Mouse (Mus musculus): Measurements from ENCODE around the gene C1qtnf3. TPM values are rescaled to one million over a fixed set of nuclear protein-coding genes. Genes with fewer than 3 reads are reported as not detected.
A peak's percentile ranks its signal among the peaks of the same experiment; 100 is the strongest.

The C1qtnf3 gene
- polyA plus RNA-seq, 1 experiment from 2014 or later: 1.2 TPM

DNA sequence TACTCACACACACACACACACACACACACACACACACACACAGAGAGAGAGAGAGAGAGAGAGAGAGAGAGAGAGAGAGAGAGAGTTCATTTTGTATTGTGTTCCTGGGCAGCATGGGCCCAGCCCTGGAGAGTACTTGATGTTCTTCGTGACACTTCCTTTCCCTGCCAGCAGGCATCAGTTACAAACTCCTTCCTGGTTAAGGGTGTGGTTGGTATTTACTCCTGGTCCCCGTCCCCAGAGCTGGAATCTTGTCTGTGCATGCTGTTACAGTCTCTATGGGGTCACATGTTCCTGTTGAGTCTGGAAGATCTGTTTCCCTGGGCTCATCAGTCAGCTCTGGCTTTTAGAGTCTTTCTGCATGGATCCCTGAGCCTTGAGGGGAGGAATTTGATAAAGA, 38.3 kb downstream of the C1qtnf3 start:
- Histone ChIP-seq H3K4me2 (no peak overlapping the region), H3K27me3 (no peaks in the 10 kb centered on the region), H3K36me3 (peaks cover 6% of the 10 kb centered on the region; the same call in 1 of the 2 replicates), H3K4me3 (no peak overlapping the region), H3K4me1 (replicated peaks) (no peaks in the 10 kb centered on the region), H3K27ac (no peak overlapping the region), H3K9me3 (replicated peaks) (no peaks in the 10 kb centered on the region), H3K9ac (no peak overlapping the region)
- no peak for ATAC-seq (replicated peaks; ENCODE audit: insufficient number of reproducible peaks, insufficient read depth, low FRiP score, low read depth)
- WGBS: 39% methylated on average over 2 of the region's 2 CpGs

DNA sequence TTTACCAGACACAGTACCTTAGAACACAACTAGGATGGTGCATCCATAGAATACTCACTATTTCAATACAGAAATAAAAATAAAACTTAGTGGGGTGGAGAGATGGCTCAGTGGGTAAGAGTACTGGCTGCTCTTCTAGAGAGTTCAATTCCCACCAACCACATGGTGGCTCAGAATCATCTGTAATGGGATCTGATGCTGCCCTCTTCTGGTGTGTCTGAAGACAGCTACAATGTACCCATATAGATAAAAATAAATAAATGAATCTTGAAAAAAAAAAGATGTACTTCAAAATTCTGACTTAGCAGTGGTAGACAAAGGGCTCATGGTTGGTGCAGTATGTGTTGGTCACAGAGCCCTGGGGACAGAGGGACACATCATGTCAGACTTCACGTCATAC, 39.4 kb downstream of the C1qtnf3 start:
- ATAC-seq (replicated peaks; ENCODE audit: insufficient number of reproducible peaks, insufficient read depth, low FRiP score, low read depth): no peak
- WGBS: 95% methylated on average over 1 of the region's 1 CpGs
- Histone ChIP-seq H3K9me3 (replicated peaks) (no peaks in the 10 kb centered on the region), H3K4me2 (no peak overlapping the region), H3K4me1 (replicated peaks) (no peaks in the 10 kb centered on the region), H3K9ac (no peak overlapping the region), H3K27ac (no peak overlapping the region), H3K27me3 (no peaks in the 10 kb centered on the region), H3K4me3 (no peak overlapping the region), H3K36me3 (peaks cover 6% of the 10 kb centered on the region; the same call in 1 of the 2 replicates)

DNA sequence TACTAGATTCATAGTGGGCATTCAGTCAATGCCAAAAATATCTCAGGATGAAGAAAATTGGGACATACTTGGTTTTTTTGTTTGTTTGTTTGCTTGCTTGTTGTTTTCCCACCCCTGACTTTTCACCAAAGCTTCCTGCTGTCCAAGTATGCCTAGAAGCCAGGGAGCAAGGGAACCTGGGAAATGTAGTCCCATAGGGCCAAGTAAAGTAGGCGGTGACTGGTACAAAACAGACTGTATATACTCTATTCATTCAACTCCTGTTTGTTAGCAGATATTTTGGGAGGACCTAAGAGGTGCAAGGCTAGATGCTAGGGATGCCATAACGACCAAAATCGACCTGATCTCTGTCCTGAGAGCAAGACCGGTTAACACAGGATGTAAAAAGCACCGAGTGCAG, 47.7 kb downstream of the C1qtnf3 start:
- Histone ChIP-seq H3K27me3 (no peaks in the 10 kb centered on the region), H3K4me2 (0 out of 2 replicates have a peak overlapping the region, but pooled peaks have one; percentile 3), H3K4me1 (replicated peaks) (no peaks in the 10 kb centered on the region), H3K36me3 (peaks cover 4% of the 10 kb centered on the region; the same call in 1 of the 2 replicates), H3K27ac (no peak overlapping the region), H3K4me3 (no peak overlapping the region), H3K9me3 (replicated peaks) (no peaks in the 10 kb centered on the region), H3K9ac (no peak overlapping the region)
- ATAC-seq (replicated peaks; ENCODE audit: insufficient number of reproducible peaks, insufficient read depth, low FRiP score, low read depth): no peak
- WGBS: 41% methylated on average over 5 of the region's 5 CpGs

DNA sequence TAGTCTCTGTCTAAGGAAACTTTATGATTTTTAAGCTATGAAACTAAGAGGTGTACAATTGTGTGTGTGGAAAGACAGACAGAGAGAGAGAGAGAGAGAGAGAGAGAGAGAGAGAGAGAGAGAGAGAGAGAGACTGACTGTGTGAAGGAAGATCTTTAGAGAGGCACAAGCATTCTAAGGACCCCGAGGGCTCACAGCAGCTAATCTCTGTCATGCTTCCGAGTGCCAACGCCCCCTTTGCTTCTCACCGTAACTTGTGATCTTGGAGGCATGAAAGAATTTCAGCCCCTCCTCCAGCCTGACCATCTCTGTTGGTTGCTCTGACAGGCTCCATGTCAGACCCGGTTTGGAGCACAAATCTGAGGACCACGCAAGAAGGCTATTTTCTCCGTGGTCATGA, 48.3 kb downstream of the C1qtnf3 start, which contains the start of gene Slc45a2:
Slc45a2 (plus strand) TSS at position 301 of the 400 bp plus-strand sequence.
- Histone ChIP-seq H3K36me3 (no peaks in the 10 kb centered on the region), H3K27ac (no peak within 1 kb of the TSS), H3K9ac (no peak within 1 kb of the TSS), H3K9me3 (replicated peaks) (no peaks in the 10 kb centered on the region), H3K4me2 (0 out of 2 replicates have a peak within 1 kb of the TSS, but pooled peaks have one; percentile 3), H3K4me3 (no peak within 1 kb of the TSS), H3K27me3 (no peaks in the 10 kb centered on the region), H3K4me1 (replicated peaks) (no peaks in the 10 kb centered on the region)
- ATAC-seq (replicated peaks; ENCODE audit: insufficient number of reproducible peaks, insufficient read depth, low FRiP score, low read depth): no peak
- 38% methylated on average over 7 of the region's 7 CpGs for WGBS

DNA sequence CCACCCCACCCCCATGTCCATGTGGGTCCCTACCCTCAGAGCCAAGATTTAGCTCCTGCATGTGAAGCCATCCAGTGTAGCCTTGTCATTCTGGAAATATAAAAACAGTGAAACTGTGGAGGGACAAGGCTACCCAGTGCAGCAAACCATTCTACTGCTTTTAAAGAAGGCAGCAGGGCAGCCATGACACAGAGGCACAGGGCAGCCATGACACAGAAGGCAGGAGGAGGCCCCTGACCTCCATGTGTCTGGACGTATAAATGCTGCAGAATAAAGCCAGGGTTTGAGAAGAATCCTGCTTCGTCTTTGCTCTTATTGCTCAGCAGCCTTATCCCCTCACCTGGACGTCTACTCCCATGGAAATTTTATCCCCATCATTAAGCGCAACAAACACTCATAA, 51.7 kb downstream of the C1qtnf3 start:
- Histone ChIP-seq H3K36me3 (no peaks in the 10 kb centered on the region), H3K27ac (no peak overlapping the region), H3K4me1 (replicated peaks) (no peaks in the 10 kb centered on the region), H3K4me3 (no peak overlapping the region), H3K9ac (no peak overlapping the region), H3K27me3 (no peaks in the 10 kb centered on the region), H3K4me2 (no peak overlapping the region), H3K9me3 (replicated peaks) (no peaks in the 10 kb centered on the region)
- 87% methylated on average over 4 of the region's 4 CpGs for WGBS
- no peak for ATAC-seq (replicated peaks; ENCODE audit: insufficient number of reproducible peaks, insufficient read depth, low FRiP score, low read depth)

DNA sequence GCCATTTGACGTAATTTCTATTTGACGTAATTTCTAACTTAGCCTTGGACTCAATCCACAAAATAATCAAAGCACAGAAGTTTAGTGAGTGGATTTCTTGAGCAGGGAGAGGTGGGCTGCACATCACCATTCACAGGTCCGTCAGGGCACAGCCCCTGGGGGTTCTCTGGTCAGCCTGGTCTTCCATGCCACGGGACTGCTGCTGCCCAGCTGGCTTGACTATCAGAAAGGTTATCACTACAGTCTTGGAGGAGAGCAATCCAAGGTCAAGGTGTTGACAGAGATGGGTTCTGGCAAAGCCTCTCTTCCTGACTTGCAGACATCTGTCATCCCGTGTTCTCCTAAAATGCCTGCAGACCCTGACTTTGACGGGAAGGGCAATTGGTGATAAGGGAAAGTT, 52.5 kb downstream of the C1qtnf3 start:
- Histone ChIP-seq H3K27me3 (no peaks in the 10 kb centered on the region), H3K4me2 (no peak overlapping the region), H3K9me3 (replicated peaks) (no peaks in the 10 kb centered on the region), H3K36me3 (no peaks in the 10 kb centered on the region), H3K4me3 (no peak overlapping the region), H3K4me1 (replicated peaks) (no peaks in the 10 kb centered on the region), H3K9ac (no peak overlapping the region), H3K27ac (no peak overlapping the region)
- 42% methylated on average over 6 of the region's 6 CpGs for WGBS
- no peak for ATAC-seq (replicated peaks; ENCODE audit: insufficient number of reproducible peaks, insufficient read depth, low FRiP score, low read depth)

DNA sequence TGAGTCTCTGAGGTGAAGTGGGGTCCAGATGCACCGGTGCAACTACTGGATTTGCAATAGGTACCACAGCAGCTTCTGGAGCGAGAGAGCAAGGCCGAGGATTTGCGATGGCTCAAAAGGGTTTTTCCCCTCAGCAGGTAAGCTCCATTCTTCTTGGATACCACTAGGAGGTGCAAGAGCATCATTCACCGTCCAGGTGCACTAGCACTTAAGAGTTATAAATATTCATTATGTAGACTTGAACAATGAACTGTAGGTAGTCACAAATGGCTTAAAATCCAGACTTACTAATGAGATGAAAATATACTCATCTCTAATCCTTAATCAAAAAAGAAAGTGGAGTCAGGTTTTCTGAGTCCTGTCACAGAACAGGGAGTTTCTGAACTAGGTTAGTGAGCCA, 56.6 kb downstream of the C1qtnf3 start:
- no peak overlapping the region for H3K27ac ChIP-seq
- H3K4me3 ChIP-seq: no peak overlapping the region
- H3K4me1 ChIP-seq (replicated peaks): no peaks in the 10 kb centered on the region
- H3K9ac ChIP-seq: no peak overlapping the region
- peaks cover 9% of the 10 kb centered on the region; the same call in 1 of the 2 replicates for H3K27me3 ChIP-seq
- WGBS: 25% methylated on average over 5 of the region's 5 CpGs
- no peaks in the 10 kb centered on the region for H3K9me3 ChIP-seq (replicated peaks)
- ATAC-seq (replicated peaks; ENCODE audit: insufficient number of reproducible peaks, insufficient read depth, low FRiP score, low read depth): no peak
- no peaks in the 10 kb centered on the region for H3K36me3 ChIP-seq
- H3K4me2 ChIP-seq: no peak overlapping the region

DNA sequence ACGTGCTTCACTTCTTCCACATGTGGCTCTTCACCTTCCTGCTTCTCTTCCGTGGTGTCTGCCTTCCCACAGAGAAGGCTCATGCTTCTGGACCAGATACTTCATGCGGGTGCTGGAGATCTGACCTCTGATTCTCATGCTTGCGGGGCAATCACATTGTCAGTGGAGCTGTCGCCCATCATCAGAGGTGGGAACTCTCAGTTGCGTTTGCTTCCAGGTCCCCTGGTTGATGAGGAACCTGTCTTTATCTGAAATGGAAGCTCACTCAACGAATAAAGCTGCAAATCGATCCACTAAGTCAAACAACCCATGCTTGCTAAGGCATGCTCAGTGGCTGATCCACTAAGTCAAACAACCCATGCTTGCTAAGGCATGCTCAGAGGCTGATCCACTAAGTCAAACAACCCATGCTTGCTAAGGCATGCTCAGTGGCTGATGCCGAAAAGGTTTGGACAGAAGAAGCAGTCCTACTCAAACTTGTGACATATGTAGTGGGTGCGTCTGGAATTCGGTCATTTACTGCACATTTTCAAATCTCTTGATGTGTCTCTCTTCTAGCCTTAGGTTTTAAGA, 58.9 kb downstream of the C1qtnf3 start:
- Histone ChIP-seq H3K36me3 (no peaks in the 10 kb centered on the region), H3K27me3 (peaks cover 9% of the 10 kb centered on the region; the same call in 1 of the 2 replicates), H3K9ac (no peak overlapping the region), H3K4me3 (no peak overlapping the region), H3K4me1 (replicated peaks) (no peaks in the 10 kb centered on the region), H3K4me2 (no peak overlapping the region), H3K27ac (no peak overlapping the region), H3K9me3 (replicated peaks) (no peaks in the 10 kb centered on the region)
- WGBS: 82% methylated on average over 11 of the region's 11 CpGs
- no peak for ATAC-seq (replicated peaks; ENCODE audit: insufficient number of reproducible peaks, insufficient read depth, low FRiP score, low read depth)

DNA sequence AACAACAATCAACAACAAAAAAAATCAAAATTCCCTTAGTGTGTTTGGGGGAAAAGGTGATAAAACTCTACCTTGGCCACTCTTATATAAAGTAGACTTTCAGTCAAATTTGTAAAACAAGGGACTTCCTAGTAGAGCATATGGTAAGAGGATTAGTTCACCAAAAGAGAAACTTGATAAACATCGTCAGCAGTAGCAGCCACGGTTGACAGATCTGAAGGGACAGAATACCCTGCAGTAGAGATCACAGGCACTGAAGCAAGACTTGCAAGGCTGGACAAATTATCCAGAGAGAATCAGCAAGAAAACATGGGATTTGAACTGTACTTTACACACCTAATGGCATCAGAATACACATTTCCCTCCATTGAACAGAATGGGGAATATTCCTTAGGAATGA, 62.8 kb downstream of the C1qtnf3 start:
- H3K27me3 ChIP-seq: peaks cover 8% of the 10 kb centered on the region; the same call in 1 of the 2 replicates
- no peak overlapping the region for H3K4me2 ChIP-seq
- H3K4me1 ChIP-seq (replicated peaks): no peaks in the 10 kb centered on the region
- no peak overlapping the region for H3K4me3 ChIP-seq
- no peak overlapping the region for H3K27ac ChIP-seq
- 45% methylated on average over 2 of the region's 2 CpGs for whole genome bisulfite sequencing
- H3K36me3 ChIP-seq: no peaks in the 10 kb centered on the region
- H3K9ac ChIP-seq: no peak overlapping the region
- no peaks in the 10 kb centered on the region for H3K9me3 ChIP-seq (replicated peaks)
- ATAC-seq (replicated peaks; ENCODE audit: insufficient number of reproducible peaks, insufficient read depth, low FRiP score, low read depth): no peak

DNA sequence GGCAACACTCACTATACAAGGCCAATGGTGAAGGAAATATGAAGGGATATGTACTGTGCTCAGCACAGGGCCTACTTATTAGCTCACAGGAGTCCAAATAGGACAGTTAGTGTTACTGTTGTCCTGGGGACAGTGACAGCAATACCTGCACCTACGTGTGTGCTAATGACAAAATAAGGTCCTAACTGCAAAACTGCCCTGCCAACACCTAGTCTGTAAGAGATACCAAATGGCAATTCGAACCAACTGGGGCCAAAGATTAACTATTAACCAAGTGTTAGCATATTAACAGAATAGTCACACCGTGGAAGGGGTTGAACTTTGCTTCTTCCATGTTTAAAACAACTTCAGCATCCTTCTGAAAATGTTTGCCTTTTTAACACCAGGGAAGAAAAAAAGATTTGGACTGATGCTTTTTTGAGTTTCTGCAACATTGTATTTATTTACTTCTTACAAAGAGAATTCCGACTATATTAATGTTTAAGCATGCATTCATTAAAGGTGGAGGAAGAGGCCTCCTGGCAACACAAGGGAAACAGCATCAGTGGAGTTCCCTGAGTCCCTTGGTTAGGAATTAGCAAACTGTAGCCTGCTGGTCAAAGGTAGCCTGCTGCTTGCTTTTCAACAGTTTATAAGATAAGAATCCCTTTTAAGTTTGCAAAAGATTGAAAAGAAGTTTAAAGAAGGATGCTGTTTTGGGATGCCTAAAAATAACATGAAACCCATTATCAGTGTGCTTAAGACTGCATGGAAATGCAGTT, 74.8 kb downstream of the C1qtnf3 start:
- H3K27me3 ChIP-seq: 0 out of 2 replicates have a peak, but pooled peaks cover 4% of the 10 kb centered on the region
- H3K4me2 ChIP-seq: no peak overlapping the region
- H3K4me3 ChIP-seq: no peak overlapping the region
- WGBS: 60% methylated on average over 4 of the region's 4 CpGs
- no peak overlapping the region for H3K27ac ChIP-seq
- no peak overlapping the region for H3K9ac ChIP-seq
- ATAC-seq (replicated peaks; ENCODE audit: insufficient number of reproducible peaks, insufficient read depth, low FRiP score, low read depth): no peak
- H3K9me3 ChIP-seq (replicated peaks): no peaks in the 10 kb centered on the region
- H3K36me3 ChIP-seq: no peaks in the 10 kb centered on the region
- H3K4me1 ChIP-seq (replicated peaks): no peaks in the 10 kb centered on the region

Data from heart, embryonic 15.5 days (tissue).